Mouse (Mus musculus): Measurements from ENCODE around the gene Zfp526.

Gene Zfp526

DNA sequence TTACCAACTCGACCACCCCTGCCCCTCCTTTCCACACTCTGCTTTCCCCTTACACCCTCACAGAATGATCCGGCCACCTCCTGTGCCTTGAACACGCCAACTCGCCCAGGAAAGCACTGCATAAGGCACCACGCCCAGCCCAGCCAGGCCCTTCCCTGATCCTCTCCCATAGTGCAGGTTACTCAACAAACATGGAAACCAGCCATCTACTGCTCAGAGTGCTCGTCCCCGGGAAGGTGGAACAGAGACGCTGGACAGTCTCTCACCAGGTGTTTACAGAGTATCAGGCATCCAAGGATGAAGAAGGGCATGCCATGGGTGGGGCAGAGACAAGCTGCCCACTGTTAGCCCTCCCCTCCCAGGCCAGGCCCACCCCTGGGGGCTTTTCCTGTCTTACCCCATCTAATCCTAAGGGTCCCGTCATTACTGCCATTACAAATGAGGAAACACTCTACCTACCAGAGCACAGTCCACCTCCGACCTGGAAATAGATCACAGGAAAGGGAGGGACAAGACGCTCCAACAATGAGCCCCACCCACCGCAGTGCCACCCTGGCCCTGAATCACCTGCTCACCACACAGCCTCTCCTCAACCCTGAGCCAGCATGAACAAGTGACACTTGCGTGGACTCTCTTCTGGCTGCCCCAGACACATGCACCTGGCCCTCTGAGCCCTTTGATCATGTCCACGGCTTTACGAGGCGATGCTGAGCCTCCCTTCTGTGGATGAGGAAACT, 15.0 kb upstream of the Zfp526 start:
- in situ Hi-C loops (cut with MboI; ENCODE audit: unreplicated experiment in 2 of 2) = no loop called here

GRCm38 (mm10) chr7:25209161-25209622, 12.0 kb upstream of the Zfp526 start:
- in situ Hi-C loops (cut with MboI; ENCODE audit: unreplicated experiment in 2 of 2) = no loop called here

DNA sequence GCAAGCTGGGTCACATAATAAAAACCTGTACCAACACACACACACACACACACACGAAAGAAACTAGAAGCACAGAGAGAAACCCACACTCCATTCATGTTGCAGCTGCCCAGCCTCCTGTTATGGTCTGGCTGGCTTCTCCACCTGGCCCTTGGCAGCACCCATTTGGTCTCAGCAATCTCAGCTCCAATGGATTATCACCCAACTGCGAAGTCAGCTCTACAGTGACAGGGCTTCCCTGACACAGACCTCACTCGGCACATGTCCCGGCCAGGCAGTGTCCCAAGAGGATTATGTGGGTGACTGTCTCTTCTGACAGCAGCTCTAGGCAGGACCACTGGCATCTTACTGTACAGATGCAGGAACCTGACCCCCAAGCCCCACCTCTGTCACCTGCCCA, 10.7 kb upstream of the Zfp526 start:
- in situ Hi-C loops (cut with MboI; ENCODE audit: unreplicated experiment in 2 of 2) = no loop called here

GRCm38 (mm10) chr7:25213099-25213498, 8.1 kb upstream of the Zfp526 start:
- in situ Hi-C loops (cut with MboI; ENCODE audit: unreplicated experiment in 2 of 2) = no loop called here

GRCm38 (mm10) chr7:25214172-25214571, 7.1 kb upstream of the Zfp526 start:
- in situ Hi-C loops (cut with MboI; ENCODE audit: unreplicated experiment in 2 of 2) = no loop called here

GRCm38 (mm10) chr7:25217653-25218395, 3.4 kb upstream of the Zfp526 start:
- in situ Hi-C loops (cut with MboI; ENCODE audit: unreplicated experiment in 2 of 2) = no loop called here

GRCm38 (mm10) chr7:25218705-25219415, 2.4 kb upstream of the Zfp526 start:
- in situ Hi-C loops (cut with MboI; ENCODE audit: unreplicated experiment in 2 of 2) = no loop called here

- in situ Hi-C loops (cut with MboI; ENCODE audit: unreplicated experiment in 2 of 2) = no loop called here
Measured at GRCm38 (mm10) chr7:25219416-25219750, 1.8 kb upstream of the Zfp526 start.

- in situ Hi-C loops (cut with MboI; ENCODE audit: unreplicated experiment in 2 of 2) = no loop called here
Measured at GRCm38 (mm10) chr7:25219756-25220456, 1.3 kb upstream of the Zfp526 start.

- in situ Hi-C loops (cut with MboI; ENCODE audit: unreplicated experiment in 2 of 2) = no loop called here
Measured at GRCm38 (mm10) chr7:25220457-25221101, 646 bp upstream of the Zfp526 start, which contains the start of gene Dedd2. Gene Dedd2 (minus strand): TSS chr7:25220615.

- in situ Hi-C loops (cut with MboI; ENCODE audit: unreplicated experiment in 2 of 2) = no loop called here
Measured at GRCm38 (mm10) chr7:25222275-25222967, 1.2 kb downstream of the Zfp526 start.

- in situ Hi-C loops (cut with MboI; ENCODE audit: unreplicated experiment in 2 of 2) = no loop called here
Measured at GRCm38 (mm10) chr7:25227523-25228300, 6.5 kb downstream of the Zfp526 start.

- in situ Hi-C loops (cut with MboI; ENCODE audit: unreplicated experiment in 2 of 2) = no loop called here
Measured at GRCm38 (mm10) chr7:25230690-25231285, 9.6 kb downstream of the Zfp526 start.

DNA sequence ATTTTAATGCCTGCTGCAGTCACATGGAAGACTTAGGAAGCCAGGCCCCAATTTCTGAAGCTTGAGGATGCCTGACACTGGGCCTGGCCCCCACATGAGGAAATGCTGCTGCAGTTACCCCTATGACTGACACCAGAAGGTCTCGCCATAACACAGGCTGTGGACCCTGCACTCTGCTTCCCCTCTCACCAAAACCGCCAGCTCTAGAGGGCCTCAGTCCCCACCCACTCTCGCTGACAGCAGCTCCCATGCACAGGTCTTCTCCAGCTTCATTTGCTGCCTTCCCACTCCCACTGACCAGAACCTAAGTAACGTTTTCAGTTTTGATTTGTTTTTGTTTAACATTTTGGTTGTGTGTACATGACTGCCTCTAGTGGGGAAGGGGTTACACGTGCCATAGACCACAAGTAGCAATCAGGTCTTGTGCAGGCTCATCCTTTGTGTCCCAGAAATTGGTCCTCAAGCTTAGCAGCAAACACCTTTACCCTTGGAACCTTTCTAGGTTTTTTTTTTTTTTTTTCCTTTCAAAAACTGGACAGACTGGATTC, 10.9 kb downstream of the Zfp526 start:
- in situ Hi-C loops (cut with MboI; ENCODE audit: unreplicated experiment in 2 of 2) = no loop called here

DNA sequence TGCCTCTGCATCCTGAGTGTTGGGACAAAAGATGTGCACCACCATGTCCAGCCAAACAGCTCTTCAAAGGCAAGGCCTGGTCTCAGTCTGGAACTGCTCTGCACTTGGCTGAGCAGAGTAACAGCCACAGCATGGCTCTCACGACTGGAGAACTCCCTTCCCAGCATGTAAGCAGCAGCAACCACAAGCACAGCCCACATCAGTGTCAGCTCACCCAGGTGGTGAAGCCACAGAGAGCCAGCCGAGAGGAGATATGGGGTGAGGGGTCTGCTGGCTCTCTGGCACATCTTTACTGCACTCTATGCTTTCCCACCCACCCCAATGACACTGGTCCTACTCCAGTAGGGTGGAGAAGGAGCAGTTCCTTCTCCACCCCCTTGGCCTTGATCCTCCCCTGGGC, 11.8 kb downstream of the Zfp526 start:
- in situ Hi-C loops (cut with MboI; ENCODE audit: unreplicated experiment in 2 of 2) = no loop called here

GRCm38 (mm10) chr7:25235526-25235925, 14.3 kb downstream of the Zfp526 start:
- in situ Hi-C loops (cut with MboI; ENCODE audit: unreplicated experiment in 2 of 2) = loop anchor here in 1 of 2 experiments (5.0 kb wide), 2 partner anchors 42 to 48 kb away; no protein-coding TSS in a partner anchor

GRCm38 (mm10) chr7:25237249-25238014, 16.2 kb downstream of the Zfp526 start, which contains the start of gene Gsk3a:
Gene Gsk3a (minus strand): TSS chr7:25237851.
- in situ Hi-C loops (cut with MboI; ENCODE audit: unreplicated experiment in 2 of 2) = loop anchor here in 1 of 2 experiments (5.0 kb wide), 2 partner anchors 40 to 50 kb away; no protein-coding TSS in a partner anchor
